Comparison of ENCODE assay signal across 33 mouse cellular contexts in the genomic region with DNA sequence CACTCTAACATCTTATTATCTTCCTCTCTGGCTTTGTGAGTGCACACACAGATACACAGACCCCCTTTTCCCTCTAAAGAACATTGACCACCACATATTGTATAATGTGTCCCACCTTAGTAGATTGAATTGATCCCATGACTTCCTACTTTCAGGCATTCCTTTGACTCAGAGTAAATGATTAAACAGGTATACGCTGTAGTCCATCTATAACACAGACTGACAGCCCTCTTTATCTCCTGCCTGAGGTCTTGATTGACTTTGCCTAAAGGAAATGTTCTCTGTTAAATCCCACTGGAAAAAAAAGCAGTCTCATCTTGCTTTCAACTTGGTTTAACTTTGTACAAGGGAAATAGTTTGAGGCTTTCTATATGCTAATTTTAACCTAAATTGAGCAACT.
"Had no signal": no experiment of that assay in that cellular context is flagged by ENCODE, and none has a peak within 500 bp of the region (broad histone marks: within the 10 kb centered on the region; RNA-seq: fewer than 3 reads in every experiment).

No protein-coding gene starts in this region.

- H3K9me3 ChIP-seq: heart, embryonic 10.5 days; heart, embryonic 12.5 days; heart, embryonic 13.5 days; heart, embryonic 15.5 days; hindbrain, embryonic 10.5 days; hindbrain, embryonic 12.5 days; hindbrain, embryonic 13.5 days; hindbrain, embryonic 15.5 days; kidney, embryonic 15.5 days had no signal

- H3K9ac ChIP-seq: heart, embryonic 12.5 days; heart, embryonic 13.5 days; heart, embryonic 15.5 days; hindbrain, embryonic 12.5 days; hindbrain, embryonic 13.5 days; hindbrain, embryonic 14.5 days; hindbrain, embryonic 15.5 days; kidney, embryonic 15.5 days had no signal

- H3K4me1 ChIP-seq: heart, embryonic 10.5 days; heart, embryonic 12.5 days; heart, embryonic 13.5 days; heart, embryonic 15.5 days; hindbrain, embryonic 10.5 days; hindbrain, embryonic 12.5 days; hindbrain, embryonic 13.5 days; hindbrain, embryonic 15.5 days had no signal

- H3K27ac ChIP-seq: heart, embryonic 10.5 days; heart, embryonic 13.5 days; heart, embryonic 15.5 days; hindbrain, embryonic 10.5 days; hindbrain, embryonic 12.5 days; hindbrain, embryonic 13.5 days; hindbrain, embryonic 14.5 days; hindbrain, embryonic 15.5 days; hindbrain, postnatal 0 days; kidney, embryonic 15.5 days; kidney, postnatal 0 days; layer of hippocampus, adult 2 months; left cerebral cortex, adult 2 months had no signal

- H3K36me3 ChIP-seq: heart, embryonic 10.5 days; heart, embryonic 12.5 days; heart, embryonic 13.5 days; heart, embryonic 15.5 days; hindbrain, embryonic 10.5 days; hindbrain, embryonic 12.5 days; hindbrain, embryonic 13.5 days; hindbrain, embryonic 15.5 days; kidney, embryonic 15.5 days had no signal

- H3K4me3 ChIP-seq: heart, embryonic 10.5 days; heart, embryonic 12.5 days; heart, embryonic 13.5 days; heart, embryonic 15.5 days; hindbrain, embryonic 10.5 days; hindbrain, embryonic 12.5 days; hindbrain, embryonic 13.5 days; hindbrain, embryonic 15.5 days; kidney, embryonic 15.5 days; layer of hippocampus, adult 2 months; left cerebral cortex, adult 2 months had no signal

- H3K4me2 ChIP-seq: heart, embryonic 11.5 days; heart, embryonic 12.5 days; heart, embryonic 13.5 days; heart, embryonic 15.5 days; hindbrain, embryonic 12.5 days; hindbrain, embryonic 13.5 days; hindbrain, embryonic 14.5 days; hindbrain, embryonic 15.5 days; kidney, embryonic 15.5 days had no signal

- H3K27me3 ChIP-seq: heart, embryonic 12.5 days; heart, embryonic 13.5 days; heart, embryonic 15.5 days; hindbrain, embryonic 12.5 days; hindbrain, embryonic 13.5 days; hindbrain, embryonic 15.5 days; kidney, embryonic 15.5 days had no signal

- DNase-seq: heart, postnatal 10 days; heart, postnatal 14 days; heart, postnatal 36 days; heart, postnatal 4 days; kidney, adult 11 months; kidney, adult 18-20 months; kidney, adult 2 months; kidney, adult 8-10 months; kidney, adult 9 months; kidney, postnatal 10 days; kidney, postnatal 14 days; kidney, postnatal 25 days; kidney, postnatal 36 days; kidney, postnatal 4 days; layer of hippocampus, adult 9-11 months; layer of hippocampus, postnatal 36 days had no signal

- ATAC-seq: hindbrain, embryonic 16.5 days; hindbrain, postnatal 0 days; inflammation-experienced regulatory T-cells, adult 6 months had no signal
